Mouse (Mus musculus): Measurements from ENCODE around the gene Gjc1. TPM values are rescaled to one million over a fixed set of nuclear protein-coding genes. Genes with fewer than 3 reads are reported as not detected.

Gjc1 gene
- total RNA-seq (2014; fragmentation: Nextera tagmentation) (not detected in 2 replicates), total RNA-seq (2017) (0.11 and 0.12 TPM in 2 replicates), polyA plus RNA-seq (2012) (not detected in 2 replicates)

DNA sequence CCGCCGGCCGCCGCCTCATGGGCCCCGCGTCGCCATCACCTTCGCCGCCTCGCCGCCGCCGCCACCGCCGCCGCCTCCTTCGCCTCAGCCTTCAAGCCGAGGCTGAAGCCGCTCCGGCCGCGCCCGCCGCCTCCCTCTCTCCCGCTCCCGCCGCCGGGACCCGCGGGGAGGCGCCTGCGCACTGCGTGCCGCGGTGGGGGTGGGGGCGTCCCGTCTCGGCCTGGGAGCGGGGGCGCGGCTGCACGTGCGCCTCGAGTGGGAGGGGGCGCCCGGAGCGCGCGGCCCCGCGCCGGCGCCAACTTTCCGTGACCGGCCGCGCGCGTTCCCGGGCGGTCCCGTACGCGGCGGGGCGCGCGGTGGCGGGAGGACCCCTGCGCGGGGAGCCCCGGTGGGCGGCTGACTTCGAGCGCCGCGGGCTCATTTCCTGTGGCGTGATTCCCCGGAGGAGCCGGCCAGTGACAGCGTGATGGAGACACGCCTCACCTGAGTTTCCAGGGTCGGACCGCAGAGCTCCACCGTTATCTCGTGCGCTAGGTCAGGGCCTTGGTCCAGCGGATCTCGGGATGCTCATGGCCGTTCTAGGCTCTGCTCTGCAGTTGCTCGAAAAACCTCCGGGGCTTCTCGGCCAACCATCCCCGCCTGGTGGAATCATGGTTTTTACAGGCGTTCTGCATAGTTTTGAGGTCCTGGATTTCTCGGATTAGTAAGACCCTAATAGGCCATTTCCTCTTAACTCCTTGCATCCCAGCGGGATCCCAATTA, at the start of gene Gjc1:
Gene Gjc1 (minus strand): TSS at position 680 of the 762 bp plus-strand sequence.
- ATAC-seq (ENCODE audit: extremely low read depth, insufficient number of reproducible peaks, low FRiP score, poor library complexity, severe bottlenecking), result no peak

GRCm38 (mm10) chr11:102864272-102864671, 44.8 kb upstream of the Gjc1 start:
- peaks cover 97% of the 10 kb centered on the region for H3K36me3 ChIP-seq (replicated peaks)
- 0 out of 2 replicates have a peak, but pooled peaks have one; percentile 4 for TF ChIP-seq CTCF (IDR thresholded peaks at IDR 0.05; ENCODE audit: low read depth, low read length)
- TF ChIP-seq TAL1 (conservative IDR thresholded peaks at IDR 0.05; ENCODE audit: low read depth, low read length), result no peak
- no peak overlapping the region for H3K4me3 ChIP-seq (ENCODE audit: low read depth, low read length)
- 0 out of 2 replicates have a peak, but pooled peaks cover 2% of the 10 kb centered on the region for H3K4me1 ChIP-seq (ENCODE audit: insufficient read depth, low read depth, low read length)
- DNase-seq (ENCODE audit: low spot score) (no peak), ATAC-seq (ENCODE audit: extremely low read depth, insufficient number of reproducible peaks, low FRiP score, poor library complexity, severe bottlenecking) (no peak)
- no peaks in the 10 kb centered on the region for H3K27me3 ChIP-seq (ENCODE audit: insufficient read depth, low read length)
- no peaks in the 10 kb centered on the region for H3K9me3 ChIP-seq (replicated peaks)

More for the DNA sequence above, at the start of gene Gjc1:
- no peaks in the 10 kb centered on the region for H3K36me3 ChIP-seq (replicated peaks)
- peaks cover 34% of the 10 kb centered on the region for H3K27me3 ChIP-seq (ENCODE audit: insufficient read depth, low read length)
- no peaks in the 10 kb centered on the region for H3K4me1 ChIP-seq (ENCODE audit: insufficient read depth, low read depth, low read length)
- no peak within 1 kb of the TSS for H3K4me3 ChIP-seq (ENCODE audit: low read depth, low read length)
- TF ChIP-seq GATA1 (IDR thresholded peaks at IDR 0.05; ENCODE audit: borderline replicate concordance, low read length), result no peak
- no peak for TF ChIP-seq CTCF (IDR thresholded peaks at IDR 0.05; ENCODE audit: low read depth, low read length)
- TF ChIP-seq POLR2AphosphoS5 (IDR thresholded peaks at IDR 0.05; ENCODE audit: insufficient replicate concordance, low read depth, low read length), result no peak
- TF ChIP-seq TAL1 (conservative IDR thresholded peaks at IDR 0.05; ENCODE audit: low read depth, low read length), result no peak
- TF ChIP-seq GATA2 (IDR thresholded peaks at IDR 0.05; ENCODE audit: borderline replicate concordance, low read depth, low read length), result no peak
- DNase-seq (ENCODE audit: low spot score), result no peak
- H3K9me3 ChIP-seq (replicated peaks), result peaks cover 7% of the 10 kb centered on the region

DNA sequence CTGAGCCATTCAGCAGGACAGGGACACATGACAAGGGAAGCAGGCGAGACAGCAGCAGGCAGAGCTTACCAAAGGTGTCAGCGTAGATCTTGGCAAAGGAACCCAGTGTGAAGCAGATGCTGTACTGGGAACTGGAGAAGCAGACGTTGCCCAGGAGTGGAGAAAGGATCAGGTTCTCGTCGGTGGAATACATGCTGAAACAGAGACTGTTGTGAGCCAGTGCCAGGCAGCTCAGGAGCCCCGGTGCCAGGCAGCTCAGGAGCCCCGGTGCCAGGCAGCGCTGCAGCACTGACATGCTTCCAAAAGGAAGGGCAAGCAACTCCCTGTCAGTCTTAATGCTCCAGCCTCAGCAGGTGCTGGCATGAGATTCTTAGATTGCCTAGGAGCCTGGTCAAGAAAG, 40.4 kb upstream of the Gjc1 start:
- no peaks in the 10 kb centered on the region for H3K9me3 ChIP-seq (replicated peaks)
- no peak for ATAC-seq (ENCODE audit: extremely low read depth, insufficient number of reproducible peaks, low FRiP score, poor library complexity, severe bottlenecking)
- H3K4me3 ChIP-seq (ENCODE audit: low read depth, low read length), result no peak overlapping the region
- no peaks in the 10 kb centered on the region for H3K27me3 ChIP-seq (ENCODE audit: insufficient read depth, low read length)
- H3K4me1 ChIP-seq (ENCODE audit: insufficient read depth, low read depth, low read length), result no peaks in the 10 kb centered on the region
- peaks cover 99% of the 10 kb centered on the region for H3K36me3 ChIP-seq (replicated peaks)
- no peak for DNase-seq (ENCODE audit: low spot score)
- TF ChIP-seq GATA1 (IDR thresholded peaks at IDR 0.05; ENCODE audit: borderline replicate concordance, low read length) (no peak), POLR2AphosphoS5 (IDR thresholded peaks at IDR 0.05; ENCODE audit: insufficient replicate concordance, low read depth, low read length) (no peak), TAL1 (conservative IDR thresholded peaks at IDR 0.05; ENCODE audit: low read depth, low read length) (no peak), CTCF (IDR thresholded peaks at IDR 0.05; ENCODE audit: low read depth, low read length) (no peak), GATA2 (IDR thresholded peaks at IDR 0.05; ENCODE audit: borderline replicate concordance, low read depth, low read length) (no peak)

- Histone ChIP-seq H3K27me3 (ENCODE audit: insufficient read depth, low read length) (no peaks in the 10 kb centered on the region), H3K4me3 (ENCODE audit: low read depth, low read length) (no peak overlapping the region), H3K36me3 (replicated peaks) (peaks cover 98% of the 10 kb centered on the region), H3K4me1 (ENCODE audit: insufficient read depth, low read depth, low read length) (no peaks in the 10 kb centered on the region), H3K9me3 (replicated peaks) (no peaks in the 10 kb centered on the region)
- ATAC-seq (ENCODE audit: extremely low read depth, insufficient number of reproducible peaks, low FRiP score, poor library complexity, severe bottlenecking) (no peak), DNase-seq (ENCODE audit: low spot score) (no peak)
- TF ChIP-seq TAL1 (conservative IDR thresholded peaks at IDR 0.05; ENCODE audit: low read depth, low read length) (no peak), CTCF (IDR thresholded peaks at IDR 0.05; ENCODE audit: low read depth, low read length) (no peak), GATA2 (IDR thresholded peaks at IDR 0.05; ENCODE audit: borderline replicate concordance, low read depth, low read length) (no peak), POLR2AphosphoS5 (IDR thresholded peaks at IDR 0.05; ENCODE audit: insufficient replicate concordance, low read depth, low read length) (no peak), GATA1 (IDR thresholded peaks at IDR 0.05; ENCODE audit: borderline replicate concordance, low read length) (no peak)
These were observed 39.5 kb upstream of the Gjc1 start for GRCm38 (mm10) chr11:102858951-102859350.

- Histone ChIP-seq H3K27me3 (ENCODE audit: insufficient read depth, low read length) (no peaks in the 10 kb centered on the region), H3K4me1 (ENCODE audit: insufficient read depth, low read depth, low read length) (no peaks in the 10 kb centered on the region)
These were observed 36.4 kb upstream of the Gjc1 start for GRCm38 (mm10) chr11:102855941-102856340.

GRCm38 (mm10) chr11:102853760-102854159, 34.3 kb upstream of the Gjc1 start:
- Histone ChIP-seq H3K4me3 (ENCODE audit: low read depth, low read length) (no peak overlapping the region), H3K4me1 (ENCODE audit: insufficient read depth, low read depth, low read length) (no peaks in the 10 kb centered on the region), H3K27me3 (ENCODE audit: insufficient read depth, low read length) (no peaks in the 10 kb centered on the region), H3K36me3 (replicated peaks) (peaks cover 99% of the 10 kb centered on the region), H3K9me3 (replicated peaks) (no peaks in the 10 kb centered on the region)
- ATAC-seq (ENCODE audit: extremely low read depth, insufficient number of reproducible peaks, low FRiP score, poor library complexity, severe bottlenecking) (no peak), DNase-seq (ENCODE audit: low spot score) (no peak)
- no peak for TF ChIP-seq TAL1 (conservative IDR thresholded peaks at IDR 0.05; ENCODE audit: low read depth, low read length)
- peak; percentile 33; the same call in 1 of the 2 replicates for TF ChIP-seq CTCF (IDR thresholded peaks at IDR 0.05; ENCODE audit: low read depth, low read length)

More at GRCm38 (mm10) chr11:102855941-102856340, 36.4 kb upstream of the Gjc1 start:
- TF ChIP-seq GATA1 (IDR thresholded peaks at IDR 0.05; ENCODE audit: borderline replicate concordance, low read length), result no peak
- no peak for TF ChIP-seq POLR2AphosphoS5 (IDR thresholded peaks at IDR 0.05; ENCODE audit: insufficient replicate concordance, low read depth, low read length)
- TF ChIP-seq CTCF (IDR thresholded peaks at IDR 0.05; ENCODE audit: low read depth, low read length), result no peak
- TF ChIP-seq GATA2 (IDR thresholded peaks at IDR 0.05; ENCODE audit: borderline replicate concordance, low read depth, low read length), result no peak
- no peak for TF ChIP-seq TAL1 (conservative IDR thresholded peaks at IDR 0.05; ENCODE audit: low read depth, low read length)
- Histone ChIP-seq H3K9me3 (replicated peaks) (no peaks in the 10 kb centered on the region), H3K4me3 (ENCODE audit: low read depth, low read length) (no peak overlapping the region), H3K36me3 (replicated peaks) (peaks cover 99% of the 10 kb centered on the region)
- DNase-seq (ENCODE audit: low spot score) (no peak), ATAC-seq (ENCODE audit: extremely low read depth, insufficient number of reproducible peaks, low FRiP score, poor library complexity, severe bottlenecking) (no peak)

Data from G1E (cell line).